Comparison of ENCODE assay signal across 8 mouse cellular contexts in genomic region chr6:119107856-119108465, GRCm38 (mm10).
DNase-seq lines count a peak whose midpoint lies in the region; ATAC-seq lines count a peak whose summit lies in the region.

No protein-coding gene starts in this region.

- no peak; the same call in 1 of the 2 replicates for ATAC-seq in limb, embryonic 15.5 days (ENCODE audit: insufficient number of reproducible peaks, low FRiP score, low TSS enrichment, low read depth)
- ATAC-seq in megakaryocyte-erythroid progenitor cell, adult 5-6 weeks (replicated peaks; ENCODE audit: low FRiP score, low TSS enrichment, poor library complexity, severe bottlenecking) = no peak

- peak overlapping the region; percentile 65 for H3K9ac ChIP-seq in limb, embryonic 15.5 days

- H3K9me3 ChIP-seq in limb, embryonic 15.5 days = no peaks in the 10 kb centered on the region

- H3K36me3 ChIP-seq in limb, embryonic 15.5 days = no peaks in the 10 kb centered on the region

- H3K27me3 ChIP-seq in limb, embryonic 15.5 days = peaks cover 26% of the 10 kb centered on the region

- H3K4me1 ChIP-seq in limb, embryonic 15.5 days = peaks cover 32% of the 10 kb centered on the region

- WGBS in limb, embryonic 15.5 days = under 1% methylated on average over 52 of the region's 58 CpGs

- H3K27ac ChIP-seq in limb, embryonic 15.5 days = peak overlapping the region; percentile 95

- H3K4me2 ChIP-seq in limb, embryonic 15.5 days = peak overlapping the region; percentile 91

- intact Hi-C loops in heart, postnatal 10 days (cut with DNase I) = loop anchor here (10.0 kb wide), 1 partner anchor 263 kb away; no protein-coding TSS in a partner anchor

- DNase-seq in kidney, adult 18-20 months = peak; percentile 23
- no peak for DNase-seq in kidney, adult 8-10 months
- DNase-seq in Muller cell, postnatal 12 days (ENCODE audit: inconsistent ontology term) = peak; percentile 48
- DNase-seq in embryo, embryonic 10 days (ENCODE audit: low spot score) = peak; percentile 38
- DNase-seq in heart, postnatal 10 days = peak; percentile 47
- peak; percentile 50 for DNase-seq in retina, postnatal 1 day

- peak overlapping the region; percentile 68 for H3K4me3 ChIP-seq in limb, embryonic 15.5 days

Comparison
In these comparisons a context has a peak if more than half of its experiments do, and no peak if none do; other contexts are left out.
1. DNase-seq: peak in kidney, adult 18-20 months (single experiment), Muller cell, postnatal 12 days (single experiment), embryo, embryonic 10 days (single experiment), heart, postnatal 10 days (2 of 2) and retina, postnatal 1 day (single experiment); none in kidney, adult 8-10 months (0 of 2).